Mouse (Mus musculus) CD8-positive naive resting alpha-beta T cell, adult 2 months (primary cell): ENCODE measurements around the gene Olfr325.
A peak's percentile ranks its signal among the peaks of the same experiment; 100 is the strongest.
"Not testable (repeated sequence)": the region's sequence is repeated elsewhere in the genome, so short reads cannot be mapped to it uniquely, and the experiment has no call there.

Source experiments
- DNase-seq, 2 experiments: peaks; one replicate each; pipeline ENCODE4 v3.0.0; 2022; ENCODE audit warnings: low read depth in 2 of 2, low spot score in 2 of 2

Gene Olfr325

DNA sequence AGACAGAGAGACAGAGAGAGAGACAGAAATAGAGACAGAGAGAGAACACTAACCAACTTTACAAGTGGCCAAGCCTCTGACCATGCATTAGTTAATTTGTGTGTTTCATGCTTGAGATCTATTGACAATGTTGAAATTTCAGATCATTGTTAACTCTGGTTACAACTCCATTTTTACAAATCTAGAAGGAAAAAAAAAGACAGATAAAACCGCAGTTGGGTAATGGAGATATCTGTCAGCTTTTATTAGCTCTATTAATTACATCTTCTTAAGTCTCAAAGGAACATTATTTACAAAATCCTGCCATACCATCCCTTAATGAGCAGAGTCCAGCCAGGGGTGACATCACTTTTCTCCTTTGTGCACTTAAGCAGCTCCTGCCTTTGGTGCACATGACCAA, at the start of gene Olfr325:
Gene Olfr325 (plus strand): TSS at position 301 of the 400 bp plus-strand sequence.
- no peak for DNase-seq

GRCm38 (mm10) chr11:58534736-58535135, 42.8 kb upstream of the Olfr325 start, which contains the start of gene Olfr330:
TSS of gene Olfr330 (minus strand) at chr11:58534836.
- DNase-seq, result not testable (repeated sequence)

DNA sequence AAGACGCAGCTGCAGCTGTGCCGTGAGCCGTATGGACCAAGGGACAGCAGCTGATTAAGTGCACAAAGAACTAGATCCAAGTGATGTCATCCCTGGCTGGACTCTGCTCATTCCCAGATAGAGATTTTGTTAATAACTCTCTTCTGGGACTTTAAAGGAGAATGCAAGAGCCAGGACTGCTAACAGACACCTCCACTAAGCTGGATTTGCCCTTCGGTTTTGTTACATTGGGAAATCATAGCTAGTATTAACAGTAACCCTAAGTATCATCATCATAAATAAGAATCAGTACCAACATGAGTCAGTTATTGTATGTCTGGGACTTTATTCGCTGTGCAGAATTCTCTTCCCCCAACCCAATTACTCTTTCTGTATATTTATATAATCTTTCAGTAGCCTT, 31.2 kb upstream of the Olfr325 start, which contains the start of gene Olfr329-ps:
Gene Olfr329-ps (minus strand): TSS at position 101 of the 400 bp plus-strand sequence.
- DNase-seq, result no peak

- no peak for DNase-seq
Measured at GRCm38 (mm10) chr11:58555536-58555935, 22.0 kb upstream of the Olfr325 start, which contains the start of gene Olfr328. TSS of gene Olfr328 (minus strand) at chr11:58555636.

- no peak for DNase-seq
Measured at GRCm38 (mm10) chr11:58570405-58570804, 7.1 kb upstream of the Olfr325 start, which contains the start of gene Olfr224. TSS of gene Olfr224 (minus strand) at chr11:58570553.

DNA sequence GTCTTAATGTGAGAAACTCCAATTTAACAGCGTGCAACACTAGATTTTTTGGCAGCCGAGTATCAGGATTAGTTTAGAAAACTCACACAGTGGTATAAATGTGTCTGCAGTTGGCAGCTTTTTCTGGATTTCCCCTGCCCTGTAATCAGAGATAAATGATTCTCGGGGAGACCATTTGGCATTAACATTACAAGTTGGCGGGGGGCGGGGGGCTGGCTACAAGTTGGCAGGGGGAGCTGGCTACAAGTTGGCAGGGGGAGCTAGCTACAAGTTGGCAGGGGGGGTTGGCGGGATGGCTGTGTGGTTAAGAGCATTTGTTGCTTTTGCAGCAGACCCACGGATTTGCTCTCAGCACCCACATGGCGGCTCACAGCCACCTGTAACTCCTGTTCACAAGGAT, 1.1 kb downstream of the Olfr325 start:
- DNase-seq, result no peak

- peak; percentile 25 to 27 for DNase-seq
Measured at GRCm38 (mm10) chr11:58587898-58588348, 10.4 kb downstream of the Olfr325 start.

DNA sequence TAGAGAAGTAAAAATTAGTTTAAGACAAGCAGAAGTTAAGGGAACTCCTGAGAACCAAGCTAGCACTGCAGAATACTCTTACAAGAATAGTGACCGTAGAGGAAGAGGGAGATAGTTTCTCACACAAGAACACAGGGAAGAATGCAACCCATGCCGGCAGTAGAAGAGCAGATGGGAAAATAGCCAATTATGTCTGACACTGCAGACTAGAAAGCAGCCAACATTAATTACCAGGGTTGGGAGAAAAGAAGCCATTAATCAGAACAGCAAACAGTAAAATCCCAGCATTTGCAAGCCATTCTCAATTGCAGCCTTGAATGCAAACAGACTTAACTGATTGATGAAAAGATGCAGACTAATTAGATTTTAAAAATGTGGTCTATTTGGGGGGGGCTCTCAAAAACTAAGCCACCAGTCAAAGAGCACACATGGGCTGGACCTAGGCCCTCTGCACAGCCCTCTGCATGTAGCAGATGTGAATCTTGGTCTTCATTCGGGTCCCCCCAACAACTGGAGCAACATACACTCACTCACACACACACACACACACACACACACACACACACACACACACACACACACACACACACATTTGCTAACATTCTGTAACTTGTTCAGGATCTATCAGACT, 11.2 kb downstream of the Olfr325 start:
- DNase-seq, result no peak

DNA sequence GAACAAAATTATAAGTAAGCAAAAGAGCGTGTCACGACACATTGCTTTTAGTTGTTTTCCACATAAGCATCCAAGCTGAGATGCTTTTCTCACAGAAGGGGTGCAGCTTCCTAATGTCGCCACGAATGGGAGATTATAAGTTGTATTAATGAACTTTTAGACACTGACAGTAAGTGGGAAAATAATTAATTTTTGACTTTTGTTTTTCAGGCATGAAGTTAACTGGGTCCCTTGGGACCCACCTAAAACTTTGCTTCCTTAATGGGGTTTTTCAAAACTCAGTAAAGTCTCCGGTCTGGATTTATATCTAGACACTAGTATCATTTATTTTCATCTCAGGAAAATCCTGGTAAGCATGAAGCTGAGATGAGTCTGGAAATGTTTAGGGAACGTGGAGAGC, 17.3 kb downstream of the Olfr325 start, which contains the start of gene Olfr324:
Gene Olfr324 (plus strand): TSS at position 301 of the 400 bp plus-strand sequence.
- DNase-seq, result no peak

GRCm38 (mm10) chr11:58597837-58598236, 20.3 kb downstream of the Olfr325 start:
- no peak for DNase-seq

DNA sequence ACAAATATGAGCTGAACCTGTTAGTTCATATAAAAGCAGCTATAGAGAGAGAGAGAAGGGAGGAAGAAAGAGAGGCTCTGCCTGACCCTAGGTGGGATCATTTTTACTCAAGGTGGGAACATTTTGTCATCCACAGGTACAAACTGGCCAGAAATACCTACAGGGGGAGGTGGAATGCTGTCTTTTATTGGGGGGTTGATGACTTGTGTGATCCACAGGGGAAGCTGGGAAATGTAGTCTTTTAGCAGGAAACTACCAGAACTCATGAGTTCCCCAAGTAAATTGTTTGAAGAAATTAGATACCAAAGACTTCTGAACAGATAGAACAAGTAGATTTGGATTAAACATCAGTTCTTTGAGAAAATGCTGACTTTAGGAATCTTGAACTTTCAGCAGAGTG, 24.5 kb downstream of the Olfr325 start:
- no peak for DNase-seq

- DNase-seq, result no peak
Measured at GRCm38 (mm10) chr11:58602800-58603560, 25.4 kb downstream of the Olfr325 start.

GRCm38 (mm10) chr11:58604688-58605087, 27.2 kb downstream of the Olfr325 start:
- no peak for DNase-seq

DNA sequence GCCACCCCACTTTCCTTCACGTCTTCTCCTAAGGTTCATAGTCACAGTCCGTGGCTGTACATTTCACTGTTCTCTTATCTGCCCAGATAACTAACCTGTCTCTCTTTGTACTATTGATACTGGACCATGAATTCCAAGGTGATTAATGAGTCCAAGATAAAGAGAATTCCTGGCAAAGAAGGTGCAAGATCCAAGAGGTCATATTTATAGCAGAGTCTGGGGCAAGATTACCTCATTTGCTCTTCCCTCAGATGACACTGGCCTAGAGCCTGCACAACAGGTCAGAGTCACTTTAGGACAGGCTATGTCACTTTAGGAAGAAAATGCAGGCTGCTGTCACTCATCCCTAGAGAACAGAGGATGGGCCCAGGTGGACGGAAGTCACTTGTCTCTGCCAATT, 27.7 kb downstream of the Olfr325 start:
- no peak for DNase-seq

DNA sequence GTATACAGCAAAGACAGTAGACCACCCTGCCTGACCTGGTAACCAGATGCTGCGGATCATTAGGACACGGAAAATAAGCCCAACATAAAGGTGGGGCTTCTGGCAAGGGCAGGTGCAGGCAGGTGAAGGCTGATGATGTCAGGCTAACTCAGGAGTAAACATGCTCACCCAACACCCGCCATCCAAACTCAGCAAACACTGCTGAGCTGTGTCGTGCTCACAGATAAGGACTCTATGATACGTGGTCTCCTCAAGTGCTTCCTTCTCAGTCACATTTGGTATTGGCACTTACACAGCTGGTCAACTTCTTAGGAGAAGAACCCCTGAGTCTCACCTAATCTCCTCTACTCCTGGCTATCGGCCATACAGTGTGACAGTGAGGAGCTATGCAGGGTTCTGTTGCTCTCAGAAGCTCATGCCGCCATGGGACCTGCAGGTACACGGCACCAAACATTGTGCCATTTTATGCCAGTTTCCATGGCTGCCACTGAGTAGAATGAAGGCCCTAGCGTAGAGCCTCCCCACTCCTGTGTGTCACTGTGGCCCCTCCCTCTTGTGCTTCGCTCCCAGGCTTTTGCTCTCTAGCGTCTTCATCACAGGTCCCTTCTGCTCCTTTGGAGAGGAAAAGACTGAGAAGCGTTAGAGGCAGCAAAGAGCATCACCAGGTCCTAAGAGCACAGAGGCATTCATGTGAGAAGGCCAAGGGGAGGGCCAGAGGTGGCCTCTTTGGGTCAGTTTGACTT, 28.8 kb downstream of the Olfr325 start:
- no peak for DNase-seq

GRCm38 (mm10) chr11:58607030-58607429, 29.5 kb downstream of the Olfr325 start:
- DNase-seq, result no peak

- DNase-seq, result no peak
Measured at GRCm38 (mm10) chr11:58613359-58613758, 35.8 kb downstream of the Olfr325 start.

DNA sequence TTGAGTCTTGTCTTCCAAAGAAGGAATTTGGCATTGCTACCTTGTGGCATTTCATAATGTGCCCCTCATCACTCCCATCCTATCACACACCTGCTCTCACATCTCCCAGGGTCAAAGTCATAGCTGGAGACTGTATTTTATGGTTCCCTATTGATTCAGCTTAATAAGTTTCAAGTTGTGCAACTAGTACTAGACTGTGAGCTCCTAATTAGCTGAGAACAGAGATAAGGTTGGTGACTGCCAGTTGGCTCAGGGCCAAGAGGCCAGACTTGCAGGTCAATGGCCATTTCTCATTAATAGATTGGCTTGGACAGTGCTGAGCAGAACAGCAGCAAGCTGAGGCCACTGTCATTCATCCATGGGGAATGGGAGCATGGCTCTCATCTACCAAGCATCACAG, 37.0 kb downstream of the Olfr325 start:
- no peak for DNase-seq

DNA sequence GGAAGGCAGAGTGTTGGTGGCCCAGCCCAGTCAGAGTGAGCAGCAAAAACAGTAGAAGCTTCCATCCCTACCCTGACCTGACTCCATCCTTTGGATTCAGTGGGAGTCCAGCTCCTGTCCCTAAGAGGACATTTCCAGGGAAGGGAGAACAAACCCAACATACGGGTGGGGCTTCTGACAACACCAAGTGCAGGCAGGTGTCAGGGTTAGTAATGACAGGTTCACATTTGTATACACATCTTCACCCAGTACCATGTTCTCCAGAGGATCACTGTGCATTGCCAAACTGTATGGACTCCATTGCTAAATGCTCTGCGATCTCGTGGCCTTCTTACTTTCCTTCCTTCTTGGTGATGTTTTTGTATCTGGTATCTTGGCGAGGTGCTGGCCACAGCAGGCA, 38.4 kb downstream of the Olfr325 start, which contains the start of gene 2210407C18Rik:
Gene 2210407C18Rik (minus strand): TSS at position 101 of the 400 bp plus-strand sequence.
- DNase-seq, result no peak

GRCm38 (mm10) chr11:58618369-58618768, 40.8 kb downstream of the Olfr325 start:
- no peak for DNase-seq

DNA sequence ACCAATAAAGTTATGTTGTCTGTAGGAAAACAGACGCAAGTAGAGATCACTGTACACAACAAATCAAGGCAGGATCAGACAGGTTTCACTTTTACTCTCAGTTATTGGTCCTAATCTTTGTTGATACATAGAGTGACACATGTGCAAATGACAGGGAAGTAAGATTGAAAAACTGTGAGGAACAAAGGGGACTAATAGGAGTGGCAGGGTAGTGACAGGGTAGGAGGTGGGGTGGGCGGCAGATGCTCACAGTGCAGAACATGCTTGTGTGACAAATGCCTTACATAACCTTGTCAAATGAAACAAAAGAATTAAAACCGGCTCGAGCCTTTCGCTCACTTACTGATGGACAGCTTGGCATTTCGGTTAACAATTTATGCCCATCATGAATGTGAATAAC, 41.3 kb downstream of the Olfr325 start:
- no peak for DNase-seq
